Comparison of ENCODE assay signal across 14 mouse cellular contexts in genomic region chr2:45702511-45702910, GRCm38 (mm10).
DNase-seq lines count a peak whose midpoint lies in the region; ATAC-seq and TF ChIP-seq lines count a peak whose summit lies in the region.
"Had no signal": no experiment of that assay in that cellular context is flagged by ENCODE, and none has a peak within 500 bp of the region (broad histone marks: within the 10 kb centered on the region; RNA-seq: fewer than 3 reads in every experiment).

No protein-coding gene starts in this region.

- H3K27me3 ChIP-seq in hindbrain, embryonic 10.5 days (ENCODE audit: insufficient read depth, poor library complexity, severe bottlenecking) = no peaks in the 10 kb centered on the region
- H3K27me3 ChIP-seq in hindbrain, embryonic 13.5 days = no peaks in the 10 kb centered on the region
- no peaks in the 10 kb centered on the region for H3K27me3 ChIP-seq in lung, postnatal 0 days (replicated peaks; ENCODE audit: insufficient read depth, low read length)
- no peaks in the 10 kb centered on the region for H3K27me3 ChIP-seq in Patski
- no peaks in the 10 kb centered on the region for H3K27me3 ChIP-seq in intestine, embryonic 16.5 days (replicated peaks; ENCODE audit: control insufficient read depth, insufficient read depth, low read length)
- H3K27me3 ChIP-seq: forebrain, embryonic 12.5 days had no signal

- CTCF ChIA-PET in Patski (lab: Charles Lee) = no interaction called here

- DNase-seq in hindbrain, embryonic 10.5 days (ENCODE audit: low spot score) = peak; percentile 7
- peak; percentile 17 for DNase-seq in lung, postnatal 0 days (ENCODE audit: low spot score)
- DNase-seq in lung, postnatal 10 days = no peak
- no peak for DNase-seq in Patski (ENCODE audit: low read depth, low spot score)
- DNase-seq in heart, adult 8-10 months (ENCODE audit: low spot score) = no peak
- DNase-seq in cerebellum, adult 8-10 months = no peak
- DNase-seq: adrenal gland, postnatal 25 days; cerebellum, adult 11 months; gastrocnemius, postnatal 36 days had no signal

- H3K36me3 ChIP-seq in hindbrain, embryonic 10.5 days = no peaks in the 10 kb centered on the region
- H3K36me3 ChIP-seq in hindbrain, embryonic 13.5 days = no peaks in the 10 kb centered on the region
- no peaks in the 10 kb centered on the region for H3K36me3 ChIP-seq in lung, postnatal 0 days (ENCODE audit: insufficient read depth, low read length)
- no peaks in the 10 kb centered on the region for H3K36me3 ChIP-seq in intestine, embryonic 16.5 days (ENCODE audit: control insufficient read depth, insufficient read depth, low read length)
- H3K36me3 ChIP-seq: forebrain, embryonic 12.5 days had no signal

- 0 out of 2 replicates have a peak, but pooled peaks cover 5% of the 10 kb centered on the region for H3K4me1 ChIP-seq in hindbrain, embryonic 10.5 days (replicated peaks)
- no peaks in the 10 kb centered on the region for H3K4me1 ChIP-seq in hindbrain, embryonic 13.5 days (replicated peaks)
- no peaks in the 10 kb centered on the region for H3K4me1 ChIP-seq in lung, postnatal 0 days (ENCODE audit: insufficient read depth, low read depth, low read length)
- no peaks in the 10 kb centered on the region for H3K4me1 ChIP-seq in intestine, embryonic 16.5 days (ENCODE audit: control insufficient read depth, insufficient read depth, low read length)
- H3K4me1 ChIP-seq: forebrain, embryonic 12.5 days had no signal

- POLR2A ChIA-PET in Patski (lab: Charles Lee) = no interaction called here

- TF ChIP-seq EP300 in lung, postnatal 0 days (IDR thresholded peaks at IDR 0.05) = no peak

- no peak overlapping the region for H3K27ac ChIP-seq in hindbrain, embryonic 10.5 days
- H3K27ac ChIP-seq in hindbrain, embryonic 13.5 days = no peak overlapping the region
- H3K27ac ChIP-seq in lung, postnatal 0 days (ENCODE audit: low read length) = no peak overlapping the region
- H3K27ac ChIP-seq in intestine, embryonic 16.5 days (ENCODE audit: low read length) = no peak overlapping the region
- H3K27ac ChIP-seq: forebrain, embryonic 12.5 days; macrophage had no signal

- H3K4me2 ChIP-seq in hindbrain, embryonic 13.5 days = no peak overlapping the region
- no peak overlapping the region for H3K4me2 ChIP-seq in lung, postnatal 0 days (replicated peaks; ENCODE audit: low read depth, low read length)
- no peak overlapping the region for H3K4me2 ChIP-seq in intestine, embryonic 16.5 days (ENCODE audit: low read depth, low read length)
- H3K4me2 ChIP-seq: forebrain, embryonic 12.5 days; liver, embryonic 11.5 days had no signal

- no peak for TF ChIP-seq CTCF in lung, postnatal 0 days (IDR thresholded peaks at IDR 0.05)
- no peak for TF ChIP-seq CTCF in Patski (IDR thresholded peaks at IDR 0.05)

- no peak for ATAC-seq in hindbrain, embryonic 13.5 days (ENCODE audit: low FRiP score)
- ATAC-seq in lung, postnatal 0 days = peak; percentile 26; the same call in 1 of the 2 replicates
- ATAC-seq in Patski = peak; percentile 80
- ATAC-seq in intestine, embryonic 16.5 days = peak; percentile 69; the same call in 1 of the 2 replicates

- in situ Hi-C loops in Patski (cut with MboI; ENCODE audit: low pct_unique_long_range_greater_than_20kb) = no loop called here

- H3K9ac ChIP-seq in hindbrain, embryonic 13.5 days = no peak overlapping the region
- no peak overlapping the region for H3K9ac ChIP-seq in lung, postnatal 0 days (replicated peaks; ENCODE audit: low read depth)
- no peak overlapping the region for H3K9ac ChIP-seq in intestine, embryonic 16.5 days (ENCODE audit: low read depth, low read length)
- H3K9ac ChIP-seq: forebrain, embryonic 12.5 days had no signal

- H3K4me3 ChIP-seq in hindbrain, embryonic 10.5 days = no peak overlapping the region
- H3K4me3 ChIP-seq in hindbrain, embryonic 13.5 days = no peak overlapping the region
- no peak overlapping the region for H3K4me3 ChIP-seq in lung, postnatal 0 days (ENCODE audit: low read depth, low read length)
- H3K4me3 ChIP-seq in intestine, embryonic 16.5 days (ENCODE audit: low read length) = no peak overlapping the region
- H3K4me3 ChIP-seq: forebrain, embryonic 12.5 days had no signal

- no peaks in the 10 kb centered on the region for H3K9me3 ChIP-seq in hindbrain, embryonic 10.5 days
- H3K9me3 ChIP-seq in hindbrain, embryonic 13.5 days = no peaks in the 10 kb centered on the region
- H3K9me3 ChIP-seq in lung, postnatal 0 days (ENCODE audit: low read length) = no peaks in the 10 kb centered on the region
- 0 out of 2 replicates have a peak, but pooled peaks cover under 1% of the 10 kb centered on the region for H3K9me3 ChIP-seq in intestine, embryonic 16.5 days (ENCODE audit: control insufficient read depth, low read length)
- H3K9me3 ChIP-seq: forebrain, embryonic 12.5 days had no signal

Comparison
In these comparisons a context has a peak if more than half of its experiments do, and no peak if none do; other contexts are left out.
1. DNase-seq: peak in hindbrain, embryonic 10.5 days (single experiment) and lung, postnatal 0 days (single experiment); none in lung, postnatal 10 days (single experiment), Patski (single experiment), heart, adult 8-10 months (single experiment) and cerebellum, adult 8-10 months (single experiment).